Mouse (Mus musculus) spleen, adult 2 months (tissue): ENCODE data around the gene 1810055G02Rik.

Source experiments
- CTCF ChIP-seq: fragments of 200-500 bp; IDR thresholded peaks from 2 replicates; pipeline ENCODE4 v1.5.1; 2011; ENCODE audit warnings: mild to moderate bottlenecking, inconsistent platforms; ENCODE audit not compliant: insufficient read depth, insufficient read length, insufficient replicate concordance; ENCODE audit errors: extremely low read depth
- POLR2A ChIP-seq: fragments of 200-500 bp; IDR thresholded peaks from 2 replicates; pipeline ENCODE4 v1.6.1; 2011; ENCODE audit warnings: low read depth, low read length, inconsistent platforms

GRCm38 (mm10) chr19:3752621-3753239 is 44.6 kb downstream of the 1810055G02Rik start:
- TF ChIP-seq POLR2A (no peak), CTCF (no peak)
